Mouse (Mus musculus) right cerebral cortex, postnatal 25 days (tissue): Measurements from ENCODE around the gene C77080.
"Not testable (repeated sequence)": the region's sequence is repeated elsewhere in the genome, so short reads cannot be mapped to it uniquely, and the experiment has no call there.

Experiments used
- DNase-seq: peaks from one replicate; pipeline ENCODE4 v3.0.0; 2022

Gene C77080

DNA sequence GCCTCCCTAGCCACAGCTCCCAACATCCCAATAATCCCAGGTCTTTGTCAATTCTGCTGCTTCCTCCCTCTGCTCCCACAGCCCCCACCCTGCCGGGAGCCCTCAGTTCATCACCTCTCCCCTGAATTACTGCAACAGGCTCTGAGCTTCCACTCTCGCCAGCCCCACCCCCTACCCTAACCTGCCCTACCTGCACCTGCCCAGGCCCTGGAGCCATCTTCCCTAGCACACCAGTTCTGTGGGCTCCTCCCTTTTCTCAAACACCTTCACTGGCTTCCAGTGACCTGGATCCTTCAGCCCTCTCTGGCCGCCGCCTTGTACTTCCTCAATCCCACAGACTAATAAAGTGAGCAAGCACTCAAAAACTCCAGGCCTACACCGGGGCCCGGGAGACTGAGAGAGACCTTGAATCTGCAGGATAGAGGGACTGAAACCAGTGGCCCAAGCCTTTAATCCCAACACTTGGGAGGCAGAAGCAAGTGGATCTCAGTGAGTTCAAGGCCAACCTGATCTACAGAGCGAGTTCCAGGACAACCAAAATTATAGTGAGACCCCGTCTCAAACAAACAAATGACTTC lies 24.9 kb downstream of the C77080 start:
- no peak for DNase-seq

- DNase-seq = no peak
Measured at GRCm38 (mm10) chr4:129235147-129235546, 26.1 kb downstream of the C77080 start.

- no peak for DNase-seq
Measured at GRCm38 (mm10) chr4:129234488-129234887, 26.7 kb downstream of the C77080 start.

- DNase-seq = no peak
Measured at GRCm38 (mm10) chr4:129232561-129233360, 28.4 kb downstream of the C77080 start.

DNA sequence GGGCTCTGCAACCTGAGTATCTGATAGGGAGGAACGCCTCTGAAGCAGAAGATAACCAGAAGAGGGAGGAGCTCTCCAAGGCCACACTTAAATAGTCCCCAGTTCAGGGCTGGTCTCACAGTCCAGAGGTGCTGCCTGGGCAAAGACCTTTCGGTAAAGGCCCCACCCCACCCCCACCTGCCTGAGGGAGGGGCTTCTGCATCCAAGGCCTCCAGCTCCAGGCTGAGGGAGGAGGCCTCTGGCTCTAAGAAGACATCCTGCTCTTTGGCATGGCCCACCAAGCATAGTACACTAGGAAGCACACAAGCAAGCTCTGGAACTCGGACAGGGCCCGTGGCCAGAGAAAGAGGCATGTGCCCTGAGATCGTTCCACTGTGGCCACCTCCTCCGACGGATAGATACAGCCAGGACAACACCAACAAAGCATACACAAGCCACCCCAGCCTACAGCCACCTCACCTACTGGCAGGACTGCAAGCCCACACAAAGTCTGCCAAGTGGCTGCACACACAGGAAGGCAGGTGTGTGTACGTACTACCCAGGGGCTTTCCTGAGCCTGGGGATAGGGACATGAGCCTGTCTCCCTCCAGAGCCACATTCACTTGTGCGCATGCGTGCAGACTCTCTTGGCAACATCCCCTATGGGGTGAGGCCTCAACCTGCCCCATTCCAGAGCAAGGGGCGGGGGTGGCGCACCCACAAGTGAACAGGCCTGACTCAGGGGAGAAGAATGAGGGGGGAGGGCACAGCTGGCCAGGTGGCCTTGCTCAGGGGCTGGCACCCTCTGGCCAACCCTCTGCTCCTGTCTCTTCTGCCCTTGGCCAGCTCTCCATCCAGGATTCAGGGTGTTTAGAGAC lies 29.4 kb downstream of the C77080 start:
- DNase-seq = no peak

DNA sequence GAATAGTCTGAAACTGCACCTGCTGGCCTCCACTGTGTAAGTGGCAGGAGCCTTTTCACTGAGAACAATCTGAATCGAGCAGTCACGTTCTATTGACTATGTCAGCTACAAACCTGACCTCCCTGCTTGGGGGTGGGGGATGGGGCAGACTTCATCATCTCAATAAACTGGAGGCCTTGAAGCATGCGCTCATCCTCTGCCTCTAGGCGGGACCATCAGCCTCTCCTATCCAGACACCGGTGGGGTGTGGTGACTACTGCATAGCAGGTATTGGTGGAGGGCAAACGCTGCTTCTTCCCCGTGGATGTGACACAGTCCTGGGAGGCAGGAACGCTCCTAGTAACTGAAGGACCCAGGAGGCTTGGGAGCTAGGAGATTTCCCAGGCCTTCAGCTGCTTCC lies 30.3 kb downstream of the C77080 start:
- no peak for DNase-seq

DNA sequence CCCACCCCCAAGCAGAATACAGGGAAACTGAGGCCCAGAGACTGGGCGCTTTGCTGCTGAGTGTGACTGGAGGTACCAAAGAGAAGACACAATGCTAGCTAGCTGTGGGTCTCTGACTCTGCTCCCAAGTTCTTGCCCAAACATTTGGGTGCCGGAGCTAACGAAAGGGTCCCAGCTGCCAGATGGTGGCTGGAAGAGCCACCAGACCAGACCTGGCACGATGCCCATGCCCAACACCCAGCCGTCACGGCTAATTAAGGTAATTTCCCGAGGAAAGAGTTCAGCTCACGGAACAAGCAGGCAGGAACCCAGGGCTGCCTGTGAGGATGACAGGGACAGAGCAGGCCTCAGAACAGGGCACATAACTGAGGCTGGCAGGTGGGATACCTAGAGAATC lies 33.2 kb downstream of the C77080 start:
- DNase-seq = no peak

GRCm38 (mm10) chr4:129227170-129227984 lies 33.8 kb downstream of the C77080 start:
- no peak for DNase-seq

DNA sequence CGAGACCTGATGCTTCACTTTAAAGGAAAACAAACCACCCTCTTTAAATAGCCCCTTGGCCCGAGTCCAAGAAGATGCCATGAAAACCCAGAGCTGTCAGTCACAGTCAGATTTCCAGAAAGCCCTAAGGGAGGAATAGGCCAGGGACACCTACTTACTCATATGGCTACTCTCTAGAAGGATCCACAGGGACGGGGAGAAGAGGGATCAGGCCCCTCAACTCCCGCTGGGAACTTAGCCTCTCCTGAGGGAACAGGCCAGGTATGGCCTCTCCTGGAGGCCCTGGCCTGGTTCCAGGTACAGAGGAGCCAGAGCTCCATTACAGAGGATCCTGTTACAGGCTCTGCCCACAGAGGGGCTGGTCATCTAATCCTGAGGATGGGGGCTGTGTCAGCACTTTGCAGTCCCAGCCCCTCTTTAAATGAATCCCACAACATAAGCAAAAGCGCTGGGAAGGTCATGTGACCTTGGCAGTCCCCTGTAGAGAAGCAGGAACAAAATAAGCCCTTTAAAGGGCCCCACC lies 34.7 kb downstream of the C77080 start:
- DNase-seq = no peak

DNA sequence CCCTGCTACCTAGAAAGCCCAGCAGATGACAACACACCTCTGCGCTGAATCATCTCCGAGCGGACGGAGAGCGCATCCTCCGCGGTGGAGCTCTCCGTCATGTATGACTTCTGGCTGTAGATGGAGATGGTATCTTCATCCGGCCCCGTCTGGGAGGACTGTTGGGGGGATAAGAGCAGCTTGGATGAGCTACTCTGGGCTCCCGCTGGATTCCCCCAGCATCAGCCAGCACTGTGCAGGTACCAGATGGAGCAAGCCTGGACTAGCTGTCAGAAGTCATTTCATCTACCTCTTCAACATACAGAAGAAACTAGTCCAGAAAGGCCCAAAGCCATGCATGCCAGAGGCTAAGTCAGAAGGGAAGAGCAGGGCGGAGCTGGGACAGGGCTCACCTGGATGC lies 35.9 kb downstream of the C77080 start:
- no peak for DNase-seq

DNA sequence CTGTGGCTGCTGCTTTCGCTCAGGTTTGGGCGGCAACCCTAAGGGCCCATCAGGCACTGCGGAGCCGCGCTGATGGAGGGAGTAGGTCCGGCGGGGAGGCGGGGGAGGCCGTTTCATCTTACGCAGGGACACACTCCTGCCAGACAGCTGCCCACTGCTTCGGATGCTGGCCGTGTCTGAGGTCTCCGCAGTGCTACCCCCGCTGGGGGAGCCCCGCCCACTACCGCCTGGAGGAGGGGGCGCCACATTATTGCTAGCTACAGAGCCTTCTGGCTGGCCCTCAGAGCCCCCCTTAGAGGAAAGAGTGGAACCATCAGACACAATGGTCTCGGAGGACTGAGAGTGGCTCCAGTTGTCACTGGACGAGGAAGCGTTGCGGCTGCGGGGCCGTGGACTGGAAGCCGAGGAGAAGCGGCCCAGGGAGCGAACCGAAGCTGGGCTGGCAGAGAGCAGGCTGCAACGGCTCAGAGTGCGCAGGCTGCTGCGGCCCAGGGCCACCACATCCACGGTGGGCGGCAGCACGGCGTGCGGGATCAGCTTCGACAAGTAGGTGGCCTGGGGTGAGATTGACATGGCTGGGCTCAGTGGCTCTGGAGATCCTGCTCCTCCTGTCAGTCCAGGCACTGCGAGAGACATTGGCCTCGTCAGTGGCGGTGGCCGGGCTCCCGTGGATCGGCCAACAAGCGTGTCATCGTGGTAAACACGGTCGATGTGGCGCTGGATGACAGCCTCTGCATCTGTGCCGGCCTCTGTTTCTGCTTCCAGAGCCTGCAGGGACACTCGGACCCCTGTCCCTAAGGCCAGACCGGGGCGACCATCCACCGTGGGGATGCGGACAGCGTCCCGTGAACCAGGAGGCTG lies 37.6 kb downstream of the C77080 start:
- no peak for DNase-seq

GRCm38 (mm10) chr4:129222019-129222925 lies 38.9 kb downstream of the C77080 start:
- DNase-seq = no peak

GRCm38 (mm10) chr4:129221097-129222010 lies 39.9 kb downstream of the C77080 start:
- DNase-seq = no peak

DNA sequence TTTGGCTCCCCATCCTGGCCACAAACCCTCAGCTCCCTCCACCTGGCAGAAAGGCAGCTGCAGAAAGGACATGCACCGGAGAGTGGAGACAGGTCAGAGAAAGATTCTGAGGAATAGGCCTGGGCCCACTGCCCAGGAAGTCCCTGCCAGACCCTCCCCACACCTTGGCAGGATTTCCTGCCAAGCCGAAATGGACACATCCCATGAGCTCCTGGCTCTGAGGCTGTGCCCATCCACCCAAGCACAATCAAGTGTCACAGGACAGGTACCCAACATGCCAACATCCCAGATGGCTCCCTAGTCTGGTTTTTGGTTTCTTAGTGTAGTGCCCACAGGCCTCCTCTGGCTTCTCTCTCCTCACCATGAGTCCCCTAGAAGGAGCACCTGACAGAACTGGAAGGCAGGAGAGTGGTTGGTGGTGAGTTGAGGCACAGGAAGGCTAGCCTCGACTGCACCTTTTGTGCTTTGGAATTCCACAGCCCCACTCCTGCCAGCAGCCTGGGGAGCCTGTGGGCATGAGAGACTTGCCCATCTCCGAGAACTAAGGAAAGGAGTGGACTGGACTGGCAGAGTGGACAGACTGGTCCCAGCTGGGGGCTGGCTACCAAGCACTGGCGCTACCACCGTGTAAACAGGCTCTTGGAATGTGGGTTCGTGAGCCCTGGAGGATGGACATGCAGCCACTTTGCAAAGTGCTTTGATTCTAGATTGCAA lies 40.7 kb downstream of the C77080 start:
- DNase-seq = no peak

DNA sequence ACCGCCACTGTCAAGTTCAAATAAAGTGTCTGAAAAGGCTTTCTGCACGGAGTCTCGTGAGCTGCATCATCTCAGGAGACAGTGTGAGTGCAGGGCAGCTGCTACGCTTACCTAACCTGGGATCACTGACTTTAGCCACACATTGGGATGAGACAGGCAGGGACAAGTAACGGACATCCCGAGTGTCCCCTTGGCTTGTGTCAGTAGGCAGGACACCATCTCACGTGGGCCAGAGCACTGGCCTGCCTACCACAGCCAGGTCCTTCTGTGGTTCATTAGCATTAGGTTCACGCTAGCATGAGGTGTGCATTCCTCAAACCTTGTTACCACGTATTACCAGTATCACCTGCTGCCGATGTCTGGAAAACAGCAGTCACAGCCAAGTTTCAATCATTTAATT lies 42.0 kb downstream of the C77080 start:
- DNase-seq = no peak

GRCm38 (mm10) chr4:129218569-129219175 lies 42.5 kb downstream of the C77080 start:
- DNase-seq = no peak

- not testable (repeated sequence) for DNase-seq
Measured at GRCm38 (mm10) chr4:129212486-129212885, 48.7 kb downstream of the C77080 start.

GRCm38 (mm10) chr4:129211461-129211860 lies 49.7 kb downstream of the C77080 start:
- DNase-seq = no peak
